Mouse (Mus musculus) erythroblast, adult 5-6 weeks (primary cell): Measurements from ENCODE around the gene Vps33b. TPM values are rescaled to one million over a fixed set of nuclear protein-coding genes. Genes with fewer than 3 reads are reported as not detected.
A peak's percentile ranks its signal among the peaks of the same experiment; 100 is the strongest.

Source experiments
- ATAC-seq: replicated peaks from 2 replicates; pipeline ENCODE4 v1.8.0; 2016; ENCODE audit warnings: moderate number of reproducible peaks, mild to moderate bottlenecking, moderate TSS enrichment, inconsistent platforms; ENCODE audit not compliant: poor library complexity, low FRiP score, severe bottlenecking
- total RNA-seq, 2 experiments: library from RNA; stranded (forward) in 1 of 2; stranded (reverse) in 1 of 2; fragments of 150-400 nt in 1 of 2; fragments of 200-764, 138-1000 nt in 1 of 2; gene quantifications; 2 replicates each; pipeline versions ENCODE4 v1.2.3 to v1.2.4; 2015 to 2017; ENCODE audit warnings: low replicate concordance in 2 of 2

Vps33b gene
- total RNA-seq (2015; ENCODE audit: low replicate concordance) (3.8 and 12.7 TPM in 2 replicates), total RNA-seq (2017; ENCODE audit: low replicate concordance) (4.9 and 7.5 TPM in 2 replicates)

- ATAC-seq = peak; percentile 93
Measured at GRCm38 (mm10) chr7:80268897-80269750, at the start of gene Vps33b. TSS of gene Vps33b (plus strand) at chr7:80269649.

- ATAC-seq = no peak
Measured at GRCm38 (mm10) chr7:80220237-80220797, 49.1 kb upstream of the Vps33b start.

GRCm38 (mm10) chr7:80221179-80221750 lies 48.2 kb upstream of the Vps33b start:
- ATAC-seq = no peak

GRCm38 (mm10) chr7:80227065-80227464 lies 42.4 kb upstream of the Vps33b start:
- ATAC-seq = no peak

GRCm38 (mm10) chr7:80230196-80230595 lies 39.3 kb upstream of the Vps33b start:
- no peak for ATAC-seq

GRCm38 (mm10) chr7:80231971-80232488 lies 37.4 kb upstream of the Vps33b start:
- ATAC-seq = peak; percentile 33

GRCm38 (mm10) chr7:80232489-80233029 lies 36.9 kb upstream of the Vps33b start, which contains the start of the genes Cib1 and Gdpgp1:
TSS of gene Cib1 (minus strand) at chr7:80232813.
TSS of gene Gdpgp1 (plus strand) at chr7:80232865.
- ATAC-seq = peak; percentile 90

GRCm38 (mm10) chr7:80233799-80234198 lies 35.6 kb upstream of the Vps33b start:
- no peak for ATAC-seq

- ATAC-seq = no peak
Measured at GRCm38 (mm10) chr7:80238542-80238941, 30.9 kb upstream of the Vps33b start.

- ATAC-seq = no peak
Measured at GRCm38 (mm10) chr7:80241661-80242060, 27.8 kb upstream of the Vps33b start.

- no peak for ATAC-seq
Measured at GRCm38 (mm10) chr7:80244851-80245250, 24.6 kb upstream of the Vps33b start.

GRCm38 (mm10) chr7:80246148-80246721 lies 23.2 kb upstream of the Vps33b start, which contains the start of gene Ttll13:
TSS of gene Ttll13 (plus strand) at chr7:80246376.
- peak; percentile 99 for ATAC-seq

GRCm38 (mm10) chr7:80246859-80247258 lies 22.6 kb upstream of the Vps33b start:
- ATAC-seq = no peak

GRCm38 (mm10) chr7:80252437-80252836 lies 17.0 kb upstream of the Vps33b start:
- ATAC-seq = no peak

- ATAC-seq = no peak
Measured at GRCm38 (mm10) chr7:80252886-80253285, 16.6 kb upstream of the Vps33b start.

GRCm38 (mm10) chr7:80255981-80256380 lies 13.5 kb upstream of the Vps33b start:
- no peak for ATAC-seq

- no peak for ATAC-seq
Measured at GRCm38 (mm10) chr7:80257706-80258105, 11.7 kb upstream of the Vps33b start.

GRCm38 (mm10) chr7:80260625-80261371 lies 8.7 kb upstream of the Vps33b start, which contains the start of gene Ngrn:
TSS of gene Ngrn (plus strand) at chr7:80261215.
- peak; percentile 96 for ATAC-seq
